Mouse (Mus musculus) ovary, postnatal 10 days (tissue): ENCODE results near the gene Ghdc.

Experiments
- DNase-seq: peaks from one replicate; pipeline ENCODE4 v3.0.0; 2022; ENCODE audit warnings: low spot score

The Ghdc gene

GRCm38 (mm10) chr11:100782568-100782967 is 11.8 kb upstream of the Ghdc start:
- DNase-seq, result no peak

GRCm38 (mm10) chr11:100781763-100782475 is 11.2 kb upstream of the Ghdc start:
- no peak for DNase-seq

GRCm38 (mm10) chr11:100780247-100780646 is 9.5 kb upstream of the Ghdc start:
- no peak for DNase-seq

- DNase-seq, result no peak
Measured at GRCm38 (mm10) chr11:100778069-100778468, 7.3 kb upstream of the Ghdc start.

- no peak for DNase-seq
Measured at GRCm38 (mm10) chr11:100775921-100776320, 5.2 kb upstream of the Ghdc start.

GRCm38 (mm10) chr11:100774261-100774660 is 3.5 kb upstream of the Ghdc start:
- DNase-seq, result no peak

- DNase-seq, result no peak
Measured at GRCm38 (mm10) chr11:100769980-100770379, 777 bp downstream of the Ghdc start.

GRCm38 (mm10) chr11:100767871-100768270 is 2.9 kb downstream of the Ghdc start:
- no peak for DNase-seq

- DNase-seq, result no peak
Measured at GRCm38 (mm10) chr11:100766726-100767125, 4.0 kb downstream of the Ghdc start.

- DNase-seq, result no peak
Measured at GRCm38 (mm10) chr11:100762831-100763230, 7.9 kb downstream of the Ghdc start, which contains the start of gene Hcrt. TSS of gene Hcrt (minus strand) at chr11:100762931.

- DNase-seq, result peak; percentile 69
Measured at GRCm38 (mm10) chr11:100761547-100762045, 9.2 kb downstream of the Ghdc start.

- no peak for DNase-seq
Measured at GRCm38 (mm10) chr11:100759611-100760233, 11.0 kb downstream of the Ghdc start, which contains the start of gene Kcnh4. TSS of gene Kcnh4 (minus strand) at chr11:100759942.

GRCm38 (mm10) chr11:100758707-100759610 is 11.8 kb downstream of the Ghdc start:
- DNase-seq, result peak; percentile 38

- no peak for DNase-seq
Measured at GRCm38 (mm10) chr11:100757566-100757965, 13.2 kb downstream of the Ghdc start.

- DNase-seq, result no peak
Measured at GRCm38 (mm10) chr11:100756476-100756875, 14.3 kb downstream of the Ghdc start.

- DNase-seq, result no peak
Measured at GRCm38 (mm10) chr11:100754693-100755057, 16.1 kb downstream of the Ghdc start.

- DNase-seq, result no peak
Measured at GRCm38 (mm10) chr11:100754021-100754692, 16.6 kb downstream of the Ghdc start.

- DNase-seq, result no peak
Measured at GRCm38 (mm10) chr11:100752294-100752693, 18.5 kb downstream of the Ghdc start.

GRCm38 (mm10) chr11:100750127-100750526 is 20.6 kb downstream of the Ghdc start:
- DNase-seq, result no peak

- no peak for DNase-seq
Measured at GRCm38 (mm10) chr11:100749469-100749868, 21.3 kb downstream of the Ghdc start.

- DNase-seq, result no peak
Measured at GRCm38 (mm10) chr11:100748620-100749019, 22.1 kb downstream of the Ghdc start.

- no peak for DNase-seq
Measured at GRCm38 (mm10) chr11:100747114-100747513, 23.6 kb downstream of the Ghdc start.
